Mouse (Mus musculus): ENCODE measurements around the gene Nt5c. TPM values are rescaled to one million over a fixed set of nuclear protein-coding genes. Genes with fewer than 3 reads are reported as not detected.

Gene Nt5c
- total RNA-seq, 1 experiment from 2014 or later: 107 TPM

DNA sequence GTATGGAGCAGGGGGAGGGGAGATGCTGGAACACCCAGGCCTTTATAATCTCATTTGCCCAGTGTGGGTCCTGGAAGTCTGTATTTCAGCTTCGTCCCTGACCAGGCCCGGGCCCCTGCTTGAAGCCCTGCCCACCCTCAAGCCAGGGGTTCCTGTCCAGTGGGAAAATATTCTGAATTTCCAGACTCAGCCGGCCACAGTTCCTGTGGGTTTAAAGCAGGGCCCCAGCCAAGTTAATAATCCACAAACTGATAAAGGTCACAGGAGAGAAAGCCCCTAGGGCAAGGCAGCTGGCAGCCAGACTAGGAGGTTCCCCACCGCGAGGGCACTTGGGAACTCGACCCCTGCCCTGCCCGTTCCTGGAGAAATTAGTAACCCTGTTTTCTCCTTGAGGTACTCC is 42.7 kb downstream of the Nt5c start:
- no peak for ATAC-seq (ENCODE audit: extremely low read depth, insufficient number of reproducible peaks, low FRiP score, poor library complexity, severe bottlenecking)

DNA sequence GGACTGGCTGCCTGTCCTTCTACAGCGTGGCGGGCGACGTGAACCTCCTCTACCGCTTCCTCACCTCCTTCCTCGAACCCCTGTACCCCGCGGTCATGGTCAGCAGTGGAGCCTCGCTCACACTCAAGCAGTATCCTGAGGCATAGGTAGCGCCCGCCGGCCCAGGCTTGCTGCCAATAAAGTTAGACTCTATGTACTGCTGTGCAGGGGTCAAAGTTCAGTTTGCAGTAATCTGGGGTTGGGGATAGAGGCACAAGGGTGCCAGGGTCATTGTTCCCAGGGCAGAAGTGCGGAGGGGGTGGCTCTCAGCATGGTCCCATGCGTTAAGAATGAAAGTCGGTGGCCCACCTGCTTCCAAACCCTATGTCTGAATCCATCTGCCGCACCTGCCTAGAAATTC is 43.6 kb downstream of the Nt5c start:
- no peak for ATAC-seq (ENCODE audit: extremely low read depth, insufficient number of reproducible peaks, low FRiP score, poor library complexity, severe bottlenecking)

DNA sequence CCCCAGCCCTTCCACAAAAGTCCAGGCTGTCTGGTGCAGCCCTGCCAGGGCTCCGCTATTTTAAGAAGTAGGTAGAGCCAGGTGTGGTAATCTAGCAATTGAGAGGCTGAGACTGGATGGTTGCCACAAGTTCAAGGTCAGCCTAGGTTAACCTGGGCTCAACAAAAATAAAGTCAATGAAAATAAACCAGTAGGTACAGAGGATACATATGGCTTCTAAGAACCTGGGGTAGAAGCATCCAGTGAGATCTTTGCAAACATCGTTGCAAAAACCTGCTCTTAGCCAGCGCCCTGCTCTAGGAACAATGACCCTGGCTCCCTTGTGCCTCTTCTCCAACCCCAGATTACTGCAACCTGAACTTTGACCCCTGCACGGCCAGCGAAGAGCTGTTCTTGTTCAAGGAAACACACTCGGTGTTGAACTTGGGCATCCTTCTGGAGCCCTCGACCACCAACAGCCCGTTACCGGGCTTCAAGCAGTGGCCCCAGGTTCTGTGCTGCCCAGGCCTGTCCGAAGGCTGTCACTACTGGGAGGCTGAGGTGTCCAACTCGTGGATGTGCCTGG is 44.3 kb downstream of the Nt5c start:
- ATAC-seq (ENCODE audit: extremely low read depth, insufficient number of reproducible peaks, low FRiP score, poor library complexity, severe bottlenecking): no peak

DNA sequence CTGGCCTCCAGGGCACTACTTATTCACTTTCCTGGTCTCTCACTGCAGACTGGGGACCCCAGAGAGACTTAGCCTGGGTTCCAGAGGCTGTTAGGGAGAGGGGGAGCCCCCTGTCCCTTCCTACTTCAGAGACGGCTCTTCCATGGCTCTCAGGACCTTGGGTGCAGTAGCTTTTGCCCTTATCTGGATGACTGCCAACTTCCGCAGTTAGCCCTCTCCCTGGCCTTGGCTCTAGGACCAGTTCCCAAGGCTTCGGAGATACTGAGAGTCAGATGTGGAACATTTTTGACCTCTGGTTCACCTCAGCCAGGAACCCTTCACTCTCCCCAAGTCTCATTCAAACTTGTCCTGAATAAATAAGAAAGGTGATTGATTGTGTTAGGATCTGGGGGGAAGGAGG is 44.8 kb downstream of the Nt5c start:
- no peak for ATAC-seq (ENCODE audit: extremely low read depth, insufficient number of reproducible peaks, low FRiP score, poor library complexity, severe bottlenecking)

DNA sequence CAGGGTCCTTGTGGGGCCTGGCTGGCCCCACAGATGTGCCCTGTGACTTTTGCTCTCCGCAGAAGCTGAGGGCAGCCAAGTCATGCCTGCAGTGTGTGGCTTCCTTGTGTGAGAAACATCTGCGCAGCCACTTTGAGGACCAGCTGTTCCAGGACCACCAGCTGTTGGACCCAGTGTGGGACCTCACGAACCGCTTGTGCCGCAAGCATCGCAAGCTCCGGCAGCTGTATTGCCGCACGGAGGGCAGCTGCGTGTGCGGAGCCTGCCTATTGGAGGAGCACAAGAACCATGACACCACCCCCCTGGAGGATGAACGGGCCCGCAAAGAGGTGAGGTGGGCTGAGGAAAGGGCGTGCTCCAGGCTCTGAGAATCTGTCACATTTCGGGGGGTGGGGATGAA is 50.2 kb downstream of the Nt5c start:
- no peak for ATAC-seq (ENCODE audit: extremely low read depth, insufficient number of reproducible peaks, low FRiP score, poor library complexity, severe bottlenecking)

Other genes with a start within 250 kb of the Nt5c start
- 0.23 TPM in 1 of 2 replicates, not detected in the other for gene Grin2c, start 224.6 kb downstream of the Nt5c start, total RNA-seq (2017)
- gene Fdxr, start 214.8 kb downstream of the Nt5c start, total RNA-seq (2017): 12.2 and 13.0 TPM in 2 replicates
- gene Fads6, start 194.2 kb downstream of the Nt5c start, total RNA-seq (2017): 0.12 and 0.25 TPM in 2 replicates
- not detected in 2 replicates for gene Otop2, start 184.7 kb downstream of the Nt5c start, total RNA-seq (2017)
- not detected in 2 replicates for gene Ush1g, start 169.8 kb downstream of the Nt5c start, total RNA-seq (2017)
- gene Otop3, start 157.1 kb downstream of the Nt5c start, total RNA-seq (2017): not detected in 2 replicates
- 1.6 and 2.4 TPM in 2 replicates for gene Hid1, start 124.1 kb downstream of the Nt5c start, total RNA-seq (2017)
- gene Cdr2l, start 109.9 kb downstream of the Nt5c start, total RNA-seq (2017): 0.12 TPM in 2 replicates
- gene Mrpl58, start 88.1 kb downstream of the Nt5c start, total RNA-seq (2017): 27.7 and 30.4 TPM in 2 replicates
- 265 and 277 TPM in 2 replicates for gene Atp5h, start 71.9 kb downstream of the Nt5c start, total RNA-seq (2017)
- gene Kctd2, start 71.7 kb downstream of the Nt5c start, total RNA-seq (2017): 22.1 and 24.2 TPM in 2 replicates
- not detected in 2 replicates for gene Trim80, start 51.3 kb downstream of the Nt5c start, total RNA-seq (2017)
- 0.35 and 1.6 TPM in 2 replicates for gene Slc16a5, start 29.4 kb downstream of the Nt5c start, total RNA-seq (2017)
- gene Armc7, start 16.2 kb downstream of the Nt5c start, total RNA-seq (2017): 46.5 and 52.8 TPM in 2 replicates
- 123 and 147 TPM in 2 replicates for gene Jpt1, start 22.5 kb upstream of the Nt5c start, total RNA-seq (2017)
- 210 and 228 TPM in 2 replicates for gene Sumo2, start 44.4 kb upstream of the Nt5c start, total RNA-seq (2017)
- gene Nup85, start 72.6 kb upstream of the Nt5c start, total RNA-seq (2017): 59.5 and 71.0 TPM in 2 replicates
- 23.5 and 27.0 TPM in 2 replicates for gene Mrps7, start 112.1 kb upstream of the Nt5c start, total RNA-seq (2017)
- gene Gga3, start 112.2 kb upstream of the Nt5c start, total RNA-seq (2017): 63.1 and 82.1 TPM in 2 replicates
- 167 and 177 TPM in 2 replicates for gene Mif4gd, start 121.1 kb upstream of the Nt5c start, total RNA-seq (2017)
- gene Slc25a19, start 136.4 kb upstream of the Nt5c start, total RNA-seq (2017): 51.0 and 53.3 TPM in 2 replicates
- 59.5 and 71.5 TPM in 2 replicates for gene Grb2, start 216.7 kb upstream of the Nt5c start, total RNA-seq (2017)

Data from neutrophil, adult 5-6 weeks (primary cell).